Mouse (Mus musculus) thymus, postnatal 0 days (tissue): ENCODE data around the gene Arvcf. TPM values are rescaled to one million over a fixed set of nuclear protein-coding genes. Genes with fewer than 3 reads are reported as not detected.

ENCODE experiments used
- DNase-seq: peaks from one replicate; pipeline ENCODE4 v3.0.0-alpha.2; 2015; ENCODE audit warnings: low spot score
- microRNA counts: library from miRNA; unstranded; fragments of <30 nt; microRNA quantifications from one replicate; lab custom pipeline; 2015
- microRNA-seq: library from miRNA; unstranded; fragments of <30 nt; microRNA quantifications from one replicate; pipeline ENCODE4, GENCODE M21; 2016; ENCODE audit warnings: borderline number of aligned reads
- polyA plus RNA-seq: library from polyadenylated mRNA; unstranded; fragments of >200 nt; fragmentation: Nextera tagmentation; extraction: Ambion mirVana; gene quantifications from 2 replicates; pipeline ENCODE4 v1.2.1, GENCODE M21; 2015

Arvcf gene
- polyA plus RNA-seq, 1 experiment from 2014 or later, result 40.0 TPM

DNA sequence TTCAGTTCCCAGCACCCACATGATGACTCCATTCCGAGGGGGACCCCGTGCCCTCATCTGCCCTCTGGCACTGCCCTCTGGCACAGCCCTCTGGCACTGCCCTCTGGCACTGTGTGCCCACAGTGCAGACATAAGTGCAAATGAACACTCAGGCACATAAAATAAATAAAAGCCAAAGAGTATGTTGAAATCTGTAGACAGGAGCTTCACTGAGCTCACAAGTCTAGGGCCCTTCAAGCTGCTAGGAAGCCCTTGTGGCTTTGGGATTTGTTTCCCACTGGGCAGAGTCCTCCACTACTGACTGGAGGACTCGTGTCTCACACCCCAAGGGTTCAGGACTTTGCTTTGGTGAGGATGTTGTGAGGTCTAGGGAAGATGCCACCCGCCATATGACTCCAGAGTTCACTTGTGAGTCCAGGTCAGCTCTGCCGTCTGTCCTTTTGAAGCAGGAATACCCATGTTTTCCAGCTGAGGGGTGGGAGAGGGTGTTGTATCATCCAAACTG is 80.1 kb downstream of the Arvcf start:
- DNase-seq, result no peak

DNA sequence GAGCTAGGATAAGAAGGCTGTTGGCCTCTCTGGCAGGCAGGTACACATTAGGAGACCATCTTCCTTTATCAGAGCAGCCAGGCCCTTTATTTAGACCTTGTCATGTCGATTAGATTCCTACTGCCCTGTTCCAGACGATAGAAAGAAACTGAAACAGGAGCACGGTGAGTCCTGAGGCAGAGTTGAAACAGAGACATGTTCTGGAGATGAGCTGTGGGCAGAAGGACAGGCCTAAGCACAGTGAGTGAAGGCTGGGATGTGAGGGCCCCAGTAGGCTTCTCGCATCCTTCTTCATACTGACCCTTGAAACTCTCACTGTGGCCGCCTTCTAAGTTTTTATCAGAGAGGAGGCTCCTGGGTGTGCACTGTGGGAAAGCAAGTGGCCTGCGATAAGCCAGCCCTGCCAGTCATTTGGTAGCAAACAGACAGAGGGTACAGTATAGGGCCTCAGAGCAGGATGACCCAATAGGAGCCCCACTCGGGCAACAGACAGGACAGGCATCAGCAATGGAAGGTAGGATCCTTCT is 80.6 kb downstream of the Arvcf start:
- no peak for DNase-seq

DNA sequence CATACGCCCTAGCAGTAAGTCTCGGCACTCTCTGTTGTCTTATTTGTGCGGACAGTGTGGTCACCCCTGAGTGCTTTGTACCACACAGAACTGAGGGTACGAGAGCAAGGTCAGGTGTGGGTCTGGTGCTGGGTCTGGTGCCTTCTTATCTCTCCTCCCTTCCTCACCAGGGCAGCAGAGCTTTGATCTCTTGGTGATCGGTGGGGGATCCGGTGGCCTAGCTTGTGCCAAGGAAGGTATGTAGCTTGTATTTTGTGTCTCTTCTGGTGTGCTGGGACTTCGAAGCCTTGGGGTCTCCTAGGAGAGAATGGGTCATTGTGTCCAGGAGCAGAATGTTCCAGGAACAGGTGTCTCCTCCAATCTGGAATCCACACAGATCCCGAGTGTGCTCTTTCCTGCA is 81.7 kb downstream of the Arvcf start:
- no peak for DNase-seq

DNA sequence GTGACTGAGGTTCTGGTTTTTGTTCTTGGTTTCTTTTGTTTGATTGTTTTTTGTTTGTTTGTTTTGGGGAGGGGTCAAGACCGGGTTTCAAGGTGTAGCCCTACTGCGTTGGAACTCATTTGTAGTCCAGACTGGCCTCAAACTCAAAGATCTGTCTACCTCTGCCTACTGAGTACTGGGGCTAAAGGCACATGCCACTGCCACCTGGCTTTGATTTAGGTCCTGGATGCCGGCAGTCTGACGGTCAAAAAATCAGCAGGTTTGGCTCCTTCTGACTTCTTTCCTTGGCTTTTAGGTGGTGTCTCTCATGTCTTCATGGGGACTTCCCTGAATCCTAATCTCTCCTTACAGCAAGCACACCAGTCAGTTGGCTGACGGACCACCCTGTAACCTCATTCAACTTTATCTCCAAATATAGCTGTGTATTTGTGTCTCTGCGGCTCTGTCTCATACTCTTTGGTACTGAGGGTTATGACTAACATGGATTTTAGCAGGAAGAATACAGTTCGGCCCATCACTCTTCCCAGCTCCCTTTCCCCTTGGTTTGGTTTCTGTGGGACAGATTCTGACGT is 82.7 kb downstream of the Arvcf start:
- DNase-seq, result no peak

DNA sequence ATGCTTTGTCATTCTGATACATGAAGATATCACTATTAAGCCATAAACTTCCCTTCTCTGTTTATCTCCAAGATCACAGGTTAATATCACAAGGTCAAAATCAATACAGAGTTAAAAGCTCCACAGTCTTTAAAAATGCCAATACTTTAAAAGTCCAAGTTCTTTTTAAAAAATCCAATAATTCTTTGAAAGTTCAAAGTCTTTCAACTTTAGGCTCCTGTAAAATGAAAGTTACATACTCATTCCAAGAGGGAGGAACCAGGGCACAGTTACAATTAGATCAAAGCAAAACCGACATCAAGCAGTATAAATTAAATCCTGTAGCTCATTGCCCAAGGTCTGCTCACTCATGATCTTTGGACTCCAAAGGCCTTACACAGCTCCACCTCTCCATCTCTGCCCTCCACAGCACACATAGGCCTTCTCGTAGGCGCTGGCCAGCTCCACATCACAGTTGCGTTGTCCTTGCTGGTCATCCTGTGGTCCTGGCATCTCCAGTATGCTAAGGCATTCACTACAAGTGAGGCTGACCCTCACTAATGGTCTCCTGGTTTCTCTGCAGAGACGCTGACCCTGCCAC is 85.4 kb downstream of the Arvcf start:
- DNase-seq, result no peak

DNA sequence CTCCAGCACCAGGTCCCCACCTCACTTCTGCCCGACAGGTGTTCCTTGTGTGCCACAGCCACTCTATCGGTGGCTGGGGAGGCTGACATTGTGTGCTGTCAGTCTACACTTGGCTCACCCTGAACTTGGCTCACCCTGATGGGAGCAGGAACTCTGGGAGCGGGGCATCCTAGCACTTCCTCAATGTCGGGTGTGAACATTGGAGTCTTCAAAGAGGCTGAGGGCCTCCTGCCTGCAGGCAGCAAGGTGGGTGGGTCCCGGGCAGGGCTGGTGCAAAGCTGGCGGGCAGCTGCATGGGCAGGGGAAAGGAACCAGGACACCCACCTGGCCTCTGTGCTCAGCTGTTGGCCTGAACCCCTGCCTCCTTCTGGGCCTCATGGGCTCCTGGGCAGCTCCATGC is 88.1 kb downstream of the Arvcf start:
- DNase-seq, result no peak

DNA sequence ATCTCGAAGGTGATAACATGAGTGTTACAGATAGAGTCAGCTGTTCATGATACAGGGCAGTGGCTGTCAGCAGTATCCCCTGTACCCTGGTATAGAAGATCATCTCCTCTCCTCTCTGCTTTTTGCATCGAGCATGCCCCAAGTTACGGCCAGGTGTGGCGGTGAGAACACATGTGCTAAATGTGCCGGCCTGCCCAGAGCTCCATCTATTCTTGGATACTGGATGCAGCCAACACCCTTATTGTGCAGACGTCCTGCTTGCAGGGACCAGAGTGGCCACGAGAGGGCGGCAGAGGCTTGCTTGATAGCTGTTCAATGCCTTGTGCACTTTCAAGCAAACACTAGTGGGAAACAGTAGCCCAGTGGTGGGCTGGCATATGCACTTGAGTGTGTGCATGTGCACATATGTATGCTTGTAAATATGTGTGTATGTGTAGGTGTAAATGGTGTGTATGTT is 95.4 kb downstream of the Arvcf start:
- DNase-seq, result peak; percentile 91

DNA sequence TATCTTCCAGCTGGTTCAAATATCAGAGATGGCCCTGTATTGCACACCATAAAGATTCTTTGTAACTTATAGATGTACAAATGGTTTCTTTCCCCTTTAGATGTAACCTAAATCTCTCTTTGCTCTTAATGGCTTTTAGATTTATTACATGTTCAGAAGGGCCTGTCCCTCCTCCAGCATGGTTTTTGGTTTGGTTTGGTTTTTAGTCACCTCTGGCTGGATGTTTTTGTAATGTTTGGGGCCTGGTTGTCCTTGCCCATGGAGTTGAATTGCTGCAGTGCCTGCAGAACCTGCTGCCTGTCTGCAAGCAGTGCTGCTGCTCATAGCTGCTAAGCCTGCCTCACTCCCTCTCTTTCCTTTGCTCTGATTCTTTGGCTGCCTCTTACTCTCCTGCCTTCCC is 99.3 kb downstream of the Arvcf start:
- DNase-seq, result no peak

DNA sequence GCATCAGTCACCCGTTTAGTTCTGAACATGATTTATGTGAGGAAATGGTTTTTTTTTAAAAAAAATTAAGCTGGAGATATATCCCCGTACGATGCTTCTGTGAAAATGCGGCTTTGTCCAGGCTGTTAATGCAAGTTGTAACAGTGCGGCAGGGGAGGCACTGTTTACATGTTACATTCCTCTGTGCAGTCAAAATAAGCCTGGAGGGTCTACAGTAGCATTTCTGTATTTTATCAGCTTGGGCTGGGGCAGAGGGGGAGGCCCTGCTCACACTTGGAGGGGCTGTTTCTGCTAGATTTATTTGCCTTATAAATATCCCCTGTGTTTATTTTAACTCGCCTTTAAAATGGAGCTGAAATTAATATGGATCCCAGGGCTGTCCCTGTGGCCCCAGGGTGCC is 100.1 kb downstream of the Arvcf start:
- DNase-seq, result no peak

DNA sequence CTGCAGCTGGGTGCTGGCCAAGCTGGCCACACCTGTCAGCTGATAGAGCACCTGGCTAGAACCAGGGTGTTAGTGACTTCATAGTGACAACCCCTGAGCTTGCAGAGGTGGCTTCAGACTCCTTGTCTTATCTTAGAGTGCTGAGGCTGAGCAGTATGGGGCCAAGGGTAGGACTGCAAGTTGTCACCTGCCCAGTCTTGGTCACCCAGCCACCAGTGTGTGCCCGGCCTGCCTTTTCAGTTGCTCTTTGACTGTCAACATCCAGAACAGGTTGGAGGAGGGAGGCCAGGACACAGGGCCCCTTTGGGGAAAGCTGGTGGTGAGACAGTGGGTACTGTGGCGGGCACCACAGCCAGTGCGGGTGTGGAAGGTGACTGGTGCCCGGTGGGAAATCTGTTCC is 101.0 kb downstream of the Arvcf start:
- DNase-seq, result no peak

DNA sequence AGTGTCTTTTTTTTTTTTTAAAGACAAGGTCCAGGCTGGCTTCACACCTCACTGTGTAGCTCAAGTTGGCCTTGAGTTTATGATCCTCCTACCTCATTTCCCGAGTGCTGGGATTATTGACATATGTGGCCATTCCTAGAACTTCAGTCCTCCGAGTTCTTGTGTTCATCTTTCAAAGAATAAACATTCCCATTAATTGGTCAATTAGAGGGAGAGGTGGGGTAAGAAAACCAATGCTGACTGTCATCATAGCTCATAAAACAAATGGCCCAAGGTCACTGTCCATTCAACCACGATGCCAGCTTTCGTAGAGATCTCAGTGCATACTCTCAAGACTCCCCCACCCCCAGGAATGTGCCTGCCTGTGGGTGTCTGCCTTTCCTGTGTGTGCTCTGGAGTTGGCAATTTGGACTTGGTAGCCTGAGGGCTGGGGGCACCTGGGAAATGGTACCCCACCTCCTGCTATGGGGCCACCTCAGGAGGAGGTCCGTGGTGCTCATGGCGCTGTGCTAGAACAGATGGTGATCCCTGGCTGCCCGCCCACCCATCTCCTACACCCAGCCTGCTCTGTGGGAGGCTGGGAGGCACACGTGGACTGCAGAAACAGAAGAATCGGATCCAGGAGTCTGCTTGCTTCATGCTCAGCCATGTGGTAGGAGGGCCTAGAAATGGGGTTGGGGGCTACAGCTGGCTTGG is 103.7 kb downstream of the Arvcf start:
- no peak for DNase-seq

DNA sequence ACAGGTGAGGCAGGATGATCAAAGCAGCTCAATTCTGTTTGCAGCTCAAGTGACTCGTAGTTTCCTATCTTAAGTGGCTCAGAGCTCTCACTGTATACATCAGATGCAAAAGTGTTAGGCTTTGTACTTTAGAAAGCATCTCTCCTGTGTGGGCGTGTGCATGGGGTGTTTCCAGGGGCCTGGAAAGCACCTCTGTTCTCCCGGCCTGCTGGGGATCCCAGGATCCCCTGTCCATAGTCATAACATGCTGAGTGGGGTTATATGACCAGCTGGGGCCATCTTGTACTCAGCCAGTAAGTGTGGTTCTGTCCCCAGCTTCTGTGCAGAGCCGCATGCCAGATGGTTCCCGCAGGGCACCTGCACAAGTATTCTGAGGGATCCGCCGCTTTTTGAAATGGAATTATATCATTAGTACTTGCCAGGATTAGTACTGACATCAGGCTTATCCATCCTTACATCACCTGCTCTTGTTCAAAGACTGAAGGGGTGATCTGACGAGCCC is 104.4 kb downstream of the Arvcf start:
- DNase-seq, result peak; percentile 15

DNA sequence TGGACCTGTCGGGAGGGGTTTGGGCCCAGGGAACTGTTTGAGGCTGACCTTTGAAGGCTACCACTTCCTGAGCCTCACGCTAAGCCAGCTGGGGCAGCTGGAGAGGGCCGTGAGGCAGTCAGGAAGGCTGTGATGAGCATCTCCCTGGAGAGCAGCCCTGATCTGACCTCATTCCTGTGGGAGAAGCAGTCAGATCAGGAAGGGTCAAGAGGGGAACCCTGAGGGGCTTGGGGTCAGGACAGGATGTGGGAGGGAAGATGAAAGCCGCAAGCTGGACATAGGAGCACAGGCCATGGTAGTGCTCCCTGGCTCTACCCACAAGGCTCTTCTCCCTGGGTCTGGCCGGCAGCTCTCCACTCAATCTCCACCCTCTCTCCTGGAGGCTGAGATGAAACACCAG is 105.9 kb downstream of the Arvcf start:
- DNase-seq, result peak; percentile 6

DNA sequence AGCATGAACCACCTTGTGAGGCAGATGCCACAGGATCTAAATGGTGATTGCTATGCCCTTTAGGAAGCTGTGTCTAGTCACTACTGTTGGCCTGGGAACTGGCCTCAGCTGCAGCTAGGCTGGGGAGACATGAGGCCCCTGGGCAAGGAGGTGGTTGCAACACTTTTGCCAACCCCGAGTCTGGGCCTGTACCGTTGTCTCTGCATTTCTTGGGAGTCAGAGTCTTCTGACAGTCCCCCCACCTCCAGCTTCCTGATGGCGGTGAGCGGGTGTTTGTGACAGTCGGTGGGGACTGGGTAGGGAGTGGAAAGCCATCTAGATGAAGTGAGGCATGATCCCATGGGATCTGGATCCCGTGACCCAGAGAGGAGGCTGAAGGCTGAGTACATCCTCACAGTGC is 107.4 kb downstream of the Arvcf start:
- no peak for DNase-seq

MicroRNAs within 50 kb of the gene (microRNA counts, 519-probe panel; counts per million panel counts)
- 5,355 counts per million, percentile 86 among the panel's probes with 10 or more counts for microRNA mmu-miR-185 (lab: Ali Mortazavi, UCI)

Small RNA genes within 50 kb of the gene (microRNA-seq; reads per million reads assigned to microRNA genes)
- not detected for gene Gm26219
- gene Mir185, result 1,035 reads per million, percentile 72 among the genes with 10 or more reads in this experiment

Other genes with a start within 250 kb of the Arvcf start
- gene Rtn4r, start 220.5 kb upstream of the Arvcf start, polyA plus RNA-seq, result 0.31 and 0.68 TPM in 2 replicates
- gene Ccdc188, start 130.3 kb upstream of the Arvcf start, polyA plus RNA-seq, result 0.13 TPM in 1 of 2 replicates, not detected in the other
- gene Zdhhc8, start 113.0 kb upstream of the Arvcf start, polyA plus RNA-seq, result 25.2 and 27.1 TPM in 2 replicates
- gene Trmt2a, start 99.5 kb upstream of the Arvcf start, polyA plus RNA-seq, result 86.9 and 88.5 TPM in 2 replicates
- 582 and 637 TPM in 2 replicates for gene Ranbp1, start 99.5 kb upstream of the Arvcf start, polyA plus RNA-seq
- 2.4 and 6.3 TPM in 2 replicates for gene Gm49776, start 89.9 kb upstream of the Arvcf start, polyA plus RNA-seq
- 25.1 and 27.8 TPM in 2 replicates for gene Dgcr8, start 58.9 kb upstream of the Arvcf start, polyA plus RNA-seq
- 37.1 and 41.2 TPM in 2 replicates for gene Tango2, start 79 bp upstream of the Arvcf start, polyA plus RNA-seq
- 11.3 and 12.3 TPM in 2 replicates for gene Txnrd2, start 78.2 kb downstream of the Arvcf start, polyA plus RNA-seq
- 73.8 and 83.6 TPM in 2 replicates for gene Comt, start 78.7 kb downstream of the Arvcf start, polyA plus RNA-seq
- 34.2 and 35.2 TPM in 2 replicates for gene Gnb1l, start 150.5 kb downstream of the Arvcf start, polyA plus RNA-seq
- 4.6 and 5.6 TPM in 2 replicates for gene Rtl10, start 150.7 kb downstream of the Arvcf start, polyA plus RNA-seq
- gene Tbx1, start 242.5 kb downstream of the Arvcf start, polyA plus RNA-seq, result 0.24 and 0.25 TPM in 2 replicates